Comparison of ENCODE assay signal across 23 mouse cellular contexts in genomic region chr1:143881192-143881591, GRCm38 (mm10).
DNase-seq lines count a peak whose midpoint lies in the region; ATAC-seq and TF ChIP-seq lines count a peak whose summit lies in the region.
"Had no signal": no experiment of that assay in that cellular context is flagged by ENCODE, and none has a peak within 500 bp of the region (broad histone marks: within the 10 kb centered on the region; RNA-seq: fewer than 3 reads in every experiment).

No protein-coding gene starts in this region.

- H3K36me3 ChIP-seq in forebrain, embryonic 14.5 days (ENCODE audit: control insufficient read depth, insufficient read depth, low read length), result no peaks in the 10 kb centered on the region
- H3K36me3 ChIP-seq in forebrain, embryonic 12.5 days (replicated peaks), result no peaks in the 10 kb centered on the region
- H3K36me3 ChIP-seq in limb, embryonic 12.5 days, result no peaks in the 10 kb centered on the region
- H3K36me3 ChIP-seq in limb, embryonic 10.5 days, result no peaks in the 10 kb centered on the region
- no peaks in the 10 kb centered on the region for H3K36me3 ChIP-seq in lung, postnatal 0 days (ENCODE audit: insufficient read depth, low read length)
- H3K36me3 ChIP-seq: embryonic facial prominence, embryonic 13.5 days; heart, embryonic 15.5 days; hindbrain, embryonic 13.5 days had no signal

- H3K9me3 ChIP-seq in forebrain, embryonic 14.5 days (replicated peaks; ENCODE audit: control insufficient read depth, low read length), result no peaks in the 10 kb centered on the region
- no peaks in the 10 kb centered on the region for H3K9me3 ChIP-seq in forebrain, embryonic 12.5 days
- no peaks in the 10 kb centered on the region for H3K9me3 ChIP-seq in limb, embryonic 12.5 days
- H3K9me3 ChIP-seq in limb, embryonic 10.5 days (replicated peaks), result no peaks in the 10 kb centered on the region
- no peaks in the 10 kb centered on the region for H3K9me3 ChIP-seq in lung, postnatal 0 days (ENCODE audit: low read length)
- H3K9me3 ChIP-seq: embryonic facial prominence, embryonic 13.5 days; heart, embryonic 15.5 days; hindbrain, embryonic 13.5 days had no signal

- no peak for TF ChIP-seq CTCF in lung, postnatal 0 days (IDR thresholded peaks at IDR 0.05)
- TF ChIP-seq CTCF in brain, embryonic 14.5 days (IDR thresholded peaks at IDR 0.05; ENCODE audit: borderline replicate concordance, extremely low read depth, insufficient read depth, insufficient read length), result no peak

- no peak for TF ChIP-seq POLR2A in brain, embryonic 14.5 days (IDR thresholded peaks at IDR 0.05; ENCODE audit: borderline replicate concordance, extremely low read depth, insufficient read depth, insufficient read length, poor library complexity, severe bottlenecking)

- TF ChIP-seq EP300 in lung, postnatal 0 days (IDR thresholded peaks at IDR 0.05), result no peak

- H3K4me3 ChIP-seq in forebrain, embryonic 14.5 days (ENCODE audit: low read depth, low read length), result no peak overlapping the region
- no peak overlapping the region for H3K4me3 ChIP-seq in forebrain, embryonic 12.5 days (replicated peaks)
- no peak overlapping the region for H3K4me3 ChIP-seq in limb, embryonic 12.5 days (replicated peaks)
- H3K4me3 ChIP-seq in limb, embryonic 10.5 days, result no peak overlapping the region
- H3K4me3 ChIP-seq in lung, postnatal 0 days (ENCODE audit: low read depth, low read length), result no peak overlapping the region
- H3K4me3 ChIP-seq: embryonic facial prominence, embryonic 13.5 days; gastrocnemius, adult 2 months; heart, embryonic 15.5 days; hindbrain, embryonic 13.5 days had no signal

- no peak overlapping the region for H3K27ac ChIP-seq in forebrain, embryonic 14.5 days (ENCODE audit: low read depth, low read length)
- H3K27ac ChIP-seq in forebrain, embryonic 12.5 days, result no peak overlapping the region
- no peak overlapping the region for H3K27ac ChIP-seq in limb, embryonic 12.5 days
- no peak overlapping the region for H3K27ac ChIP-seq in limb, embryonic 10.5 days
- no peak overlapping the region for H3K27ac ChIP-seq in lung, postnatal 0 days (ENCODE audit: low read length)
- H3K27ac ChIP-seq: embryonic facial prominence, embryonic 13.5 days; heart, embryonic 15.5 days; hindbrain, embryonic 13.5 days; hindbrain, postnatal 0 days had no signal

- no peaks in the 10 kb centered on the region for H3K27me3 ChIP-seq in forebrain, embryonic 14.5 days (replicated peaks; ENCODE audit: control insufficient read depth, insufficient read depth, low read length)
- H3K27me3 ChIP-seq in forebrain, embryonic 12.5 days, result no peaks in the 10 kb centered on the region
- H3K27me3 ChIP-seq in limb, embryonic 12.5 days, result no peaks in the 10 kb centered on the region
- H3K27me3 ChIP-seq in limb, embryonic 10.5 days (ENCODE audit: low read depth, poor library complexity, severe bottlenecking), result no peaks in the 10 kb centered on the region
- H3K27me3 ChIP-seq in lung, postnatal 0 days (replicated peaks; ENCODE audit: insufficient read depth, low read length), result no peaks in the 10 kb centered on the region
- H3K27me3 ChIP-seq: embryonic facial prominence, embryonic 13.5 days; heart, embryonic 15.5 days; hindbrain, embryonic 13.5 days; Patski had no signal

- WGBS in forebrain, embryonic 14.5 days, result 72% methylated on average over 6 of the region's 6 CpGs
- 57% methylated on average over 6 of the region's 6 CpGs for WGBS in forebrain, embryonic 12.5 days
- 75% methylated on average over 6 of the region's 6 CpGs for WGBS in limb, embryonic 12.5 days
- 84% methylated on average over 6 of the region's 6 CpGs for WGBS in limb, embryonic 10.5 days
- 32% methylated on average over 6 of the region's 6 CpGs for WGBS in lung, postnatal 0 days

- H3K4me1 ChIP-seq in forebrain, embryonic 14.5 days (ENCODE audit: control insufficient read depth, insufficient read depth, low read length), result no peaks in the 10 kb centered on the region
- 0 out of 2 replicates have a peak, but pooled peaks cover 2% of the 10 kb centered on the region for H3K4me1 ChIP-seq in forebrain, embryonic 12.5 days
- H3K4me1 ChIP-seq in limb, embryonic 12.5 days (replicated peaks), result no peaks in the 10 kb centered on the region
- no peaks in the 10 kb centered on the region for H3K4me1 ChIP-seq in limb, embryonic 10.5 days
- 0 out of 2 replicates have a peak, but pooled peaks cover 4% of the 10 kb centered on the region for H3K4me1 ChIP-seq in lung, postnatal 0 days (ENCODE audit: insufficient read depth, low read depth, low read length)
- H3K4me1 ChIP-seq: hindbrain, embryonic 13.5 days had no signal

- no peak overlapping the region for H3K9ac ChIP-seq in forebrain, embryonic 14.5 days (ENCODE audit: low read length)
- H3K9ac ChIP-seq in forebrain, embryonic 12.5 days, result no peak overlapping the region
- H3K9ac ChIP-seq in limb, embryonic 12.5 days (replicated peaks), result no peak overlapping the region
- H3K9ac ChIP-seq in lung, postnatal 0 days (replicated peaks; ENCODE audit: low read depth), result no peak overlapping the region
- H3K9ac ChIP-seq: embryonic facial prominence, embryonic 13.5 days; heart, embryonic 15.5 days; hindbrain, embryonic 13.5 days had no signal

- H3K4me2 ChIP-seq in forebrain, embryonic 14.5 days (ENCODE audit: low read length), result no peak overlapping the region
- H3K4me2 ChIP-seq in forebrain, embryonic 12.5 days, result no peak overlapping the region
- H3K4me2 ChIP-seq in limb, embryonic 12.5 days, result no peak overlapping the region
- H3K4me2 ChIP-seq in lung, postnatal 0 days (replicated peaks; ENCODE audit: low read depth, low read length), result no peak overlapping the region
- H3K4me2 ChIP-seq: embryonic facial prominence, embryonic 13.5 days; heart, embryonic 11.5 days; heart, embryonic 15.5 days; hindbrain, embryonic 13.5 days had no signal

- ATAC-seq in forebrain, embryonic 14.5 days, result peak; percentile 4; the same call in 1 of the 2 replicates
- no peak for ATAC-seq in forebrain, embryonic 12.5 days (ENCODE audit: low FRiP score)
- ATAC-seq in limb, embryonic 12.5 days (ENCODE audit: insufficient number of reproducible peaks, insufficient read depth, low FRiP score, low TSS enrichment, low read depth), result 0 out of 2 replicates have a peak, but pooled peaks have one; percentile 31
- 0 out of 2 replicates have a peak, but pooled peaks have one; percentile 41 for ATAC-seq in lung, postnatal 0 days
- ATAC-seq: activated CD4-positive, CD25-positive, alpha-beta regulatory T cell, adult 4 months; hindbrain, postnatal 0 days; Patski had no signal

- no peak for DNase-seq in forebrain, embryonic 14.5 days (ENCODE audit: low spot score)
- DNase-seq in limb, embryonic 10.5 days (ENCODE audit: low spot score), result no peak
- DNase-seq in lung, postnatal 0 days (ENCODE audit: low spot score), result no peak
- DNase-seq in lung, adult 18-20 months, result no peak
- DNase-seq in brain, embryonic 14.5 days (ENCODE audit: low read depth), result peak; percentile 17
- no peak for DNase-seq in ovary, adult 18-20 months (ENCODE audit: low spot score)
- DNase-seq: adrenal gland, postnatal 14 days; cerebellum, adult 18-20 months; cerebellum, adult 9-11 months; cerebellum, postnatal 36 days; gastrocnemius, adult 2 months; gastrocnemius, postnatal 25 days; heart, adult 11 months; heart, postnatal 14 days had no signal
